Mouse (Mus musculus) CH12.LX (cell line): ENCODE data around the gene Tle6. TPM values are rescaled to one million over a fixed set of nuclear protein-coding genes. Genes with fewer than 3 reads are reported as not detected.

ENCODE experiments used
- DNase-seq: peaks from one replicate; pipeline ENCODE4 v3.0.0-alpha.2; 2013; ENCODE audit errors: extremely low read depth
- H3K27ac ChIP-seq: 2 replicates; pipeline ENCODE4 v1.5.1; 2012; ENCODE audit warnings: low read depth, mild to moderate bottlenecking, control low read depth, moderate library complexity; ENCODE audit not compliant: insufficient read depth
- H3K27me3 ChIP-seq: replicated peaks from 2 replicates; pipeline ENCODE3; 2012; ENCODE audit warnings: inconsistent platforms
- H3K36me3 ChIP-seq, 2 experiments: replicated peaks in 1 of 2; 2 replicates each; pipeline versions ENCODE3 to v1.6.1; 2012; ENCODE audit warnings: inconsistent platforms in 1 of 2, low read length in 1 of 2, mild to moderate bottlenecking in 1 of 2, mixed read lengths in 1 of 2, moderate library complexity in 1 of 2; ENCODE audit not compliant: control insufficient read depth in 1 of 2, insufficient read depth in 1 of 2
- H3K4me1 ChIP-seq, 2 experiments: 2 replicates each; pipeline ENCODE4 v1.6.1; 2012; ENCODE audit warnings: inconsistent platforms in 1 of 2, moderate library complexity in 1 of 2; ENCODE audit not compliant: insufficient read depth in 2 of 2, control insufficient read depth in 1 of 2
- H3K4me2 ChIP-seq: 2 replicates; pipeline ENCODE4 v1.6.1; 2012; ENCODE audit warnings: low read depth, mild to moderate bottlenecking, control low read depth; ENCODE audit not compliant: poor library complexity, insufficient read depth, severe bottlenecking
- H3K4me3 ChIP-seq, 3 experiments: fragments of 150-350 bp in 1 of 3; sonication (generic) in 1 of 3; replicated peaks in 1 of 3; 2 replicates each; pipeline versions ENCODE3 to v1.5.1; 2011 to 2012; ENCODE audit warnings: low read depth in 2 of 3, low read length in 2 of 3, mild to moderate bottlenecking in 2 of 3, moderate library complexity in 2 of 3, control low read depth in 1 of 3, improper control_type of control experiment in 1 of 3, inconsistent platforms in 1 of 3, mixed read lengths in 1 of 3; ENCODE audit not compliant: poor library complexity in 1 of 3
- H3K79me2 ChIP-seq: replicated peaks from 2 replicates; pipeline ENCODE4 v1.6.1; 2012; ENCODE audit warnings: mild to moderate bottlenecking, moderate library complexity; ENCODE audit not compliant: control insufficient read depth, poor library complexity, insufficient read depth, severe bottlenecking; ENCODE audit errors: extremely low read depth
- H3K9ac ChIP-seq: 2 replicates; pipeline ENCODE4 v1.6.1; 2012; ENCODE audit warnings: low read depth, mild to moderate bottlenecking, control low read depth, moderate library complexity; ENCODE audit not compliant: insufficient read depth
- H3K9me3 ChIP-seq: replicated peaks from 2 replicates; pipeline ENCODE3; 2012; ENCODE audit warnings: low read length, inconsistent platforms, mixed read lengths
- BHLHE40 ChIP-seq: IDR thresholded peaks from 2 replicates; pipeline ENCODE4 v1.6.1; 2011; ENCODE audit warnings: mild to moderate bottlenecking, low read depth, low read length, improper control_type of control experiment
- CHD1 ChIP-seq: IDR thresholded peaks from 2 replicates; pipeline ENCODE4 v1.6.1; 2012; ENCODE audit warnings: low read depth, low read length, improper control_type of control experiment, inconsistent platforms
- CHD2 ChIP-seq: IDR thresholded peaks from 2 replicates; pipeline ENCODE4 v1.6.1; 2011; ENCODE audit warnings: low read length, improper control_type of control experiment
- CTCF ChIP-seq, 2 experiments: IDR thresholded peaks in 1 of 2; conservative IDR thresholded peaks in 1 of 2; 2 replicates each; pipeline ENCODE4 v1.5.1; 2011 to 2012; ENCODE audit warnings: low read depth in 2 of 2, low read length in 2 of 2, improper control_type of control experiment in 1 of 2, inconsistent platforms in 1 of 2, mild to moderate bottlenecking in 1 of 2, moderate library complexity in 1 of 2
- E2F4 ChIP-seq: IDR thresholded peaks from 2 replicates; pipeline ENCODE4 v1.6.1; 2011; ENCODE audit warnings: low read depth, low read length, improper control_type of control experiment; ENCODE audit not compliant: insufficient replicate concordance
- ELF1 ChIP-seq: IDR thresholded peaks from 2 replicates; pipeline ENCODE4 v1.6.1; 2014; ENCODE audit warnings: low read depth, mild to moderate bottlenecking, inconsistent platforms, low read length, improper control_type of control experiment
- EP300 ChIP-seq: IDR thresholded peaks from 2 replicates; pipeline ENCODE4 v1.6.1; 2011; ENCODE audit warnings: low read length, improper control_type of control experiment
- ETS1 ChIP-seq: conservative IDR thresholded peaks from 2 replicates; pipeline ENCODE4 v1.6.1; 2012; ENCODE audit warnings: low read depth, mild to moderate bottlenecking, inconsistent platforms, low read length, improper control_type of control experiment, moderate library complexity
- HCFC1 ChIP-seq: IDR thresholded peaks from 2 replicates; pipeline ENCODE4 v1.6.1; 2012; ENCODE audit warnings: low read depth, mild to moderate bottlenecking, inconsistent platforms, low read length, improper control_type of control experiment
- IRF4 ChIP-seq: IDR thresholded peaks from 2 replicates; pipeline ENCODE4 v1.6.1; 2014; ENCODE audit warnings: low read depth, mild to moderate bottlenecking, inconsistent platforms, low read length, improper control_type of control experiment
- KAT2A ChIP-seq: IDR thresholded peaks from 2 replicates; pipeline ENCODE4 v1.6.1; 2012; ENCODE audit warnings: low read length, improper control_type of control experiment, inconsistent platforms; ENCODE audit not compliant: insufficient replicate concordance
- MAX ChIP-seq: IDR thresholded peaks from 2 replicates; pipeline ENCODE4 v1.6.1; 2011; ENCODE audit warnings: low read length, improper control_type of control experiment
- MEF2A ChIP-seq: IDR thresholded peaks from 2 replicates; pipeline ENCODE4 v1.6.1; 2014; ENCODE audit warnings: low read depth, mild to moderate bottlenecking, inconsistent platforms, low read length, improper control_type of control experiment, borderline replicate concordance
- MYC ChIP-seq: IDR thresholded peaks from 2 replicates; pipeline ENCODE4 v1.6.1; 2011; ENCODE audit warnings: low read depth, mild to moderate bottlenecking, improper control_type of control experiment, low read length
- NRF1 ChIP-seq: IDR thresholded peaks from 2 replicates; pipeline ENCODE4 v1.6.1; 2014; ENCODE audit warnings: low read depth, mild to moderate bottlenecking, inconsistent platforms, low read length, improper control_type of control experiment, moderate library complexity
- PAX5 ChIP-seq: IDR thresholded peaks from 2 replicates; pipeline ENCODE4 v1.6.1; 2012; ENCODE audit warnings: low read length, inconsistent platforms, mixed read lengths
- RAD21 ChIP-seq: IDR thresholded peaks from 2 replicates; pipeline ENCODE4 v1.6.1; 2011; ENCODE audit warnings: low read depth, mild to moderate bottlenecking, low read length, improper control_type of control experiment, moderate library complexity
- USF2 ChIP-seq: conservative IDR thresholded peaks from 2 replicates; pipeline ENCODE4 v1.6.1; 2011; ENCODE audit warnings: low read depth, low read length, improper control_type of control experiment
- ZC3H11A ChIP-seq: IDR thresholded peaks from 2 replicates; pipeline ENCODE4 v1.6.1; 2012; ENCODE audit warnings: low read depth, mild to moderate bottlenecking, inconsistent platforms, low read length, improper control_type of control experiment
- ZKSCAN1 ChIP-seq: IDR thresholded peaks from 2 replicates; pipeline ENCODE4 v1.6.1; 2012; ENCODE audit warnings: low read depth, inconsistent platforms, low read length, improper control_type of control experiment, borderline replicate concordance
- ZMIZ1 ChIP-seq: IDR thresholded peaks from 2 replicates; pipeline ENCODE4 v1.6.1; 2012; ENCODE audit warnings: low read depth, mild to moderate bottlenecking, inconsistent platforms, low read length, improper control_type of control experiment
- ZNF384 ChIP-seq: IDR thresholded peaks from 2 replicates; pipeline ENCODE4 v1.6.1; 2012; ENCODE audit warnings: low read depth, low read length, improper control_type of control experiment, inconsistent platforms
- dilution Hi-C: fragments of 300-500 bp; cut with MboI; formaldehyde crosslinking; loops from 2 replicates; pipeline ENCODE4 v1.14.3; 2020; ENCODE audit warnings: low sequenced_read_pairs; ENCODE audit not compliant: extremely low pct_unique_long_range_greater_than_20kb, extremely low pct_ligation_motif_present
- in situ Hi-C: fragments of 300-500 bp; cut with MboI; formaldehyde crosslinking; loops from 3 replicates; pipeline ENCODE4 v1.14.3; 2019; ENCODE audit warnings: low sequenced_read_pairs, low pct_ligation_motif_present, low pct_unique_long_range_greater_than_20kb, mixed read lengths
- polyA plus RNA-seq: library from polyadenylated mRNA; unstranded; fragments of >175 nt; gene quantifications from 2 replicates; pipeline ENCODE4 v1.2.1, GENCODE M21; 2012; ENCODE audit warnings: low read depth; ENCODE audit not compliant: insufficient read length
- total RNA-seq, 2 experiments: library from RNA; depleted of rRNA; stranded (reverse); fragments of 300-350 nt in 1 of 2; fragments of >200 nt in 1 of 2; gene quantifications; 2 replicates each; pipeline ENCODE4 v1.2.3; 2012 to 2014

Tle6 gene
- total and polyA plus RNA-seq, 3 experiments = 0.39 to 1.3 (median 1.2) TPM

GRCm38 (mm10) chr10:81570831-81571500, 29.9 kb downstream of the Tle6 start:
- peaks cover 97% of the 10 kb centered on the region for H3K27me3 ChIP-seq
- in situ Hi-C loops = no loop called here
- peaks cover 7% of the 10 kb centered on the region for H3K9me3 ChIP-seq
- H3K4me1 ChIP-seq = peaks cover 2 to 9% of the 10 kb centered on the region in 2 experiments; a peak in 2 of 4 replicates
- no peak overlapping the region for H3K27ac ChIP-seq
- H3K79me2 ChIP-seq = no peaks in the 10 kb centered on the region
- dilution Hi-C loops = no loop called here
- peak overlapping the region; percentile 42 to 61 (median 57) for H3K4me3 ChIP-seq
- TF ChIP-seq RAD21 (no peak), EP300 (no peak), IRF4 (peak; percentile 24; the same call in 1 of the 2 replicates), NRF1 (0 out of 2 replicates have a peak, but pooled peaks have one; percentile 26), ELF1 (peak; percentile 56; the same call in 1 of the 2 replicates), PAX5 (no peak), KAT2A (peak; percentile 87; the same call in 1 of the 2 replicates), ZNF384 (peak; percentile 86), HCFC1 (peak; percentile 96), USF2 (no peak), CHD2 (no peak), BHLHE40 (peak; percentile 61), MAX (0 out of 2 replicates have a peak, but pooled peaks have one; percentile 6)
- peak overlapping the region; percentile 49 for H3K9ac ChIP-seq
- peak; percentile 72 for DNase-seq
- H3K4me2 ChIP-seq = peak overlapping the region; percentile 94
- peaks cover 0 to 3% of the 10 kb centered on the region in 2 experiments for H3K36me3 ChIP-seq

- H3K27ac ChIP-seq = no peak overlapping the region
- peaks cover 0 to 9% of the 10 kb centered on the region in 2 experiments; a peak in 2 of 4 replicates for H3K4me1 ChIP-seq
- dilution Hi-C loops (no loop called here), in situ Hi-C loops (no loop called here)
- H3K4me3 ChIP-seq = peak overlapping the region in 1 of 3 experiments; percentile 61
- H3K27me3 ChIP-seq = peaks cover 96% of the 10 kb centered on the region
- peaks cover 5 to 10% of the 10 kb centered on the region in 2 experiments for H3K36me3 ChIP-seq
- TF ChIP-seq HCFC1 (no peak), ZMIZ1 (no peak), MEF2A (no peak), PAX5 (no peak), E2F4 (no peak), ZNF384 (no peak), RAD21 (no peak), ETS1 (no peak), CTCF (conservative IDR thresholded peaks at IDR 0.05 in 1 of 2, IDR thresholded peaks at IDR 0.05 in 1 of 2; ENCODE audit: low read depth in 2 of 2, low read length in 2 of 2) (no peak), ZKSCAN1 (no peak), USF2 (no peak), ZC3H11A (no peak), CHD2 (no peak), IRF4 (no peak), CHD1 (no peak), MYC (no peak)
- H3K9ac ChIP-seq = peak overlapping the region; percentile 35; the same call in 1 of the 2 replicates
- DNase-seq = no peak
- H3K9me3 ChIP-seq = peaks cover 7% of the 10 kb centered on the region
- peak overlapping the region; percentile 94 for H3K4me2 ChIP-seq
- H3K79me2 ChIP-seq = no peaks in the 10 kb centered on the region
Observed at GRCm38 (mm10) chr10:81570238-81570800, 30.6 kb downstream of the Tle6 start.
